Mouse (Mus musculus): ENCODE results near the gene Slco2b1. TPM values are rescaled to one million over a fixed set of nuclear protein-coding genes. Genes with fewer than 3 reads are reported as not detected.
"Not testable (repeated sequence)": the region's sequence is repeated elsewhere in the genome, so short reads cannot be mapped to it uniquely, and the experiment has no call there.

The Slco2b1 gene
- polyA plus RNA-seq, 1 experiment from 2014 or later = 3.3 TPM

GRCm38 (mm10) chr7:99699709-99700151 lies 11.4 kb downstream of the Slco2b1 start:
- ATAC-seq (ENCODE audit: insufficient number of reproducible peaks, insufficient read depth, low FRiP score, low read depth) = no peak
- H3K9ac ChIP-seq (replicated peaks; ENCODE audit: low read depth, low read length) = no peak overlapping the region
- 53% methylated on average over 3 of the region's 3 CpGs for WGBS
- no peak overlapping the region for H3K4me3 ChIP-seq (ENCODE audit: low read depth, low read length)
- no peaks in the 10 kb centered on the region for H3K27me3 ChIP-seq (ENCODE audit: control insufficient read depth, insufficient read depth, low read length)
- no peaks in the 10 kb centered on the region for H3K36me3 ChIP-seq (ENCODE audit: control insufficient read depth, insufficient read depth, low read length)
- no peak overlapping the region for H3K4me2 ChIP-seq (replicated peaks; ENCODE audit: low read depth, low read length)
- peaks cover 3% of the 10 kb centered on the region; the same call in 1 of the 2 replicates for H3K4me1 ChIP-seq (ENCODE audit: control insufficient read depth, insufficient read depth, low read length)
- H3K9me3 ChIP-seq (ENCODE audit: control insufficient read depth, low read depth, low read length) = no peaks in the 10 kb centered on the region
- H3K27ac ChIP-seq (ENCODE audit: low read length) = no peak overlapping the region

- Histone ChIP-seq H3K9ac (replicated peaks; ENCODE audit: low read depth, low read length) (no peak overlapping the region), H3K36me3 (ENCODE audit: control insufficient read depth, insufficient read depth, low read length) (no peaks in the 10 kb centered on the region), H3K27me3 (ENCODE audit: control insufficient read depth, insufficient read depth, low read length) (no peaks in the 10 kb centered on the region), H3K4me2 (replicated peaks; ENCODE audit: low read depth, low read length) (no peak overlapping the region), H3K4me3 (ENCODE audit: low read depth, low read length) (no peak overlapping the region), H3K4me1 (ENCODE audit: control insufficient read depth, insufficient read depth, low read length) (peaks cover 3% of the 10 kb centered on the region; the same call in 1 of the 2 replicates), H3K9me3 (ENCODE audit: control insufficient read depth, low read depth, low read length) (no peaks in the 10 kb centered on the region), H3K27ac (ENCODE audit: low read length) (no peak overlapping the region)
- 41% methylated on average over 3 of the region's 3 CpGs for WGBS
- no peak for ATAC-seq (ENCODE audit: insufficient number of reproducible peaks, insufficient read depth, low FRiP score, low read depth)
Observed at GRCm38 (mm10) chr7:99699106-99699505, 12.0 kb downstream of the Slco2b1 start.

- no peak for ATAC-seq (ENCODE audit: insufficient number of reproducible peaks, insufficient read depth, low FRiP score, low read depth)
- H3K27me3 ChIP-seq (ENCODE audit: control insufficient read depth, insufficient read depth, low read length) = no peaks in the 10 kb centered on the region
- no peak overlapping the region for H3K4me3 ChIP-seq (ENCODE audit: low read depth, low read length)
- H3K9me3 ChIP-seq (ENCODE audit: control insufficient read depth, low read depth, low read length) = no peaks in the 10 kb centered on the region
- peaks cover 3% of the 10 kb centered on the region; the same call in 1 of the 2 replicates for H3K4me1 ChIP-seq (ENCODE audit: control insufficient read depth, insufficient read depth, low read length)
- 92% methylated on average over 3 of the region's 3 CpGs for WGBS
- H3K27ac ChIP-seq (ENCODE audit: low read length) = no peak overlapping the region
- no peak overlapping the region for H3K4me2 ChIP-seq (replicated peaks; ENCODE audit: low read depth, low read length)
- no peaks in the 10 kb centered on the region for H3K36me3 ChIP-seq (ENCODE audit: control insufficient read depth, insufficient read depth, low read length)
- H3K9ac ChIP-seq (replicated peaks; ENCODE audit: low read depth, low read length) = no peak overlapping the region
Observed at GRCm38 (mm10) chr7:99698576-99698975, 12.6 kb downstream of the Slco2b1 start.

- Histone ChIP-seq H3K36me3 (ENCODE audit: control insufficient read depth, insufficient read depth, low read length) (no peaks in the 10 kb centered on the region), H3K4me1 (ENCODE audit: control insufficient read depth, insufficient read depth, low read length) (peaks cover 3% of the 10 kb centered on the region; the same call in 1 of the 2 replicates), H3K4me2 (replicated peaks; ENCODE audit: low read depth, low read length) (no peak overlapping the region), H3K9ac (replicated peaks; ENCODE audit: low read depth, low read length) (no peak overlapping the region), H3K27ac (ENCODE audit: low read length) (no peak overlapping the region), H3K27me3 (ENCODE audit: control insufficient read depth, insufficient read depth, low read length) (no peaks in the 10 kb centered on the region), H3K4me3 (ENCODE audit: low read depth, low read length) (no peak overlapping the region), H3K9me3 (ENCODE audit: control insufficient read depth, low read depth, low read length) (no peaks in the 10 kb centered on the region)
- 84% methylated on average over 8 of the region's 8 CpGs for WGBS
- no peak for ATAC-seq (ENCODE audit: insufficient number of reproducible peaks, insufficient read depth, low FRiP score, low read depth)
Observed at GRCm38 (mm10) chr7:99695471-99696057, 15.6 kb downstream of the Slco2b1 start.

GRCm38 (mm10) chr7:99694424-99694823 lies 16.7 kb downstream of the Slco2b1 start:
- not testable (repeated sequence) for H3K4me1 ChIP-seq (ENCODE audit: control insufficient read depth, insufficient read depth, low read length); H3K9me3 ChIP-seq (ENCODE audit: control insufficient read depth, low read depth, low read length); H3K27ac ChIP-seq (ENCODE audit: low read length); H3K9ac ChIP-seq (replicated peaks; ENCODE audit: low read depth, low read length); H3K4me3 ChIP-seq (ENCODE audit: low read depth, low read length); ATAC-seq (ENCODE audit: insufficient number of reproducible peaks, insufficient read depth, low FRiP score, low read depth); H3K27me3 ChIP-seq (ENCODE audit: control insufficient read depth, insufficient read depth, low read length); H3K36me3 ChIP-seq (ENCODE audit: control insufficient read depth, insufficient read depth, low read length); H3K4me2 ChIP-seq (replicated peaks; ENCODE audit: low read depth, low read length)
- 64% methylated on average over 5 of the region's 5 CpGs for WGBS

GRCm38 (mm10) chr7:99693976-99694375 lies 17.2 kb downstream of the Slco2b1 start:
- H3K27me3 ChIP-seq (ENCODE audit: control insufficient read depth, insufficient read depth, low read length) = no peaks in the 10 kb centered on the region
- H3K9ac ChIP-seq (replicated peaks; ENCODE audit: low read depth, low read length) = no peak overlapping the region
- no peak overlapping the region for H3K27ac ChIP-seq (ENCODE audit: low read length)
- no peak overlapping the region for H3K4me2 ChIP-seq (replicated peaks; ENCODE audit: low read depth, low read length)
- H3K36me3 ChIP-seq (ENCODE audit: control insufficient read depth, insufficient read depth, low read length) = no peaks in the 10 kb centered on the region
- no peaks in the 10 kb centered on the region for H3K4me1 ChIP-seq (ENCODE audit: control insufficient read depth, insufficient read depth, low read length)
- no peak for ATAC-seq (ENCODE audit: insufficient number of reproducible peaks, insufficient read depth, low FRiP score, low read depth)
- no peak overlapping the region for H3K4me3 ChIP-seq (ENCODE audit: low read depth, low read length)
- WGBS = 85% methylated on average over 3 of the region's 3 CpGs
- no peaks in the 10 kb centered on the region for H3K9me3 ChIP-seq (ENCODE audit: control insufficient read depth, low read depth, low read length)

GRCm38 (mm10) chr7:99693387-99693786 lies 17.8 kb downstream of the Slco2b1 start:
- H3K4me1 ChIP-seq (ENCODE audit: control insufficient read depth, insufficient read depth, low read length) = no peaks in the 10 kb centered on the region
- H3K4me3 ChIP-seq (ENCODE audit: low read depth, low read length) = no peak overlapping the region
- no peak overlapping the region for H3K4me2 ChIP-seq (replicated peaks; ENCODE audit: low read depth, low read length)
- H3K9ac ChIP-seq (replicated peaks; ENCODE audit: low read depth, low read length) = no peak overlapping the region
- 93% methylated on average over 3 of the region's 3 CpGs for WGBS
- no peaks in the 10 kb centered on the region for H3K9me3 ChIP-seq (ENCODE audit: control insufficient read depth, low read depth, low read length)
- H3K27me3 ChIP-seq (ENCODE audit: control insufficient read depth, insufficient read depth, low read length) = no peaks in the 10 kb centered on the region
- no peak for ATAC-seq (ENCODE audit: insufficient number of reproducible peaks, insufficient read depth, low FRiP score, low read depth)
- H3K27ac ChIP-seq (ENCODE audit: low read length) = no peak overlapping the region
- no peaks in the 10 kb centered on the region for H3K36me3 ChIP-seq (ENCODE audit: control insufficient read depth, insufficient read depth, low read length)

GRCm38 (mm10) chr7:99692396-99692795 lies 18.7 kb downstream of the Slco2b1 start:
- Histone ChIP-seq H3K9me3 (ENCODE audit: control insufficient read depth, low read depth, low read length) (no peaks in the 10 kb centered on the region), H3K27ac (ENCODE audit: low read length) (no peak overlapping the region), H3K9ac (replicated peaks; ENCODE audit: low read depth, low read length) (no peak overlapping the region), H3K4me3 (ENCODE audit: low read depth, low read length) (no peak overlapping the region), H3K4me2 (replicated peaks; ENCODE audit: low read depth, low read length) (no peak overlapping the region), H3K36me3 (ENCODE audit: control insufficient read depth, insufficient read depth, low read length) (no peaks in the 10 kb centered on the region), H3K4me1 (ENCODE audit: control insufficient read depth, insufficient read depth, low read length) (no peaks in the 10 kb centered on the region), H3K27me3 (ENCODE audit: control insufficient read depth, insufficient read depth, low read length) (no peaks in the 10 kb centered on the region)
- 54% methylated on average over 3 of the region's 3 CpGs for WGBS
- no peak for ATAC-seq (ENCODE audit: insufficient number of reproducible peaks, insufficient read depth, low FRiP score, low read depth)

- no peaks in the 10 kb centered on the region for H3K9me3 ChIP-seq (ENCODE audit: control insufficient read depth, low read depth, low read length)
- no peaks in the 10 kb centered on the region for H3K36me3 ChIP-seq (ENCODE audit: control insufficient read depth, insufficient read depth, low read length)
- H3K4me1 ChIP-seq (ENCODE audit: control insufficient read depth, insufficient read depth, low read length) = no peaks in the 10 kb centered on the region
- no peak overlapping the region for H3K27ac ChIP-seq (ENCODE audit: low read length)
- no peak overlapping the region for H3K9ac ChIP-seq (replicated peaks; ENCODE audit: low read depth, low read length)
- H3K4me2 ChIP-seq (replicated peaks; ENCODE audit: low read depth, low read length) = no peak overlapping the region
- WGBS = 72% methylated on average over 7 of the region's 7 CpGs
- no peak overlapping the region for H3K4me3 ChIP-seq (ENCODE audit: low read depth, low read length)
- H3K27me3 ChIP-seq (ENCODE audit: control insufficient read depth, insufficient read depth, low read length) = no peaks in the 10 kb centered on the region
- no peak for ATAC-seq (ENCODE audit: insufficient number of reproducible peaks, insufficient read depth, low FRiP score, low read depth)
Observed at GRCm38 (mm10) chr7:99690819-99691218, 20.3 kb downstream of the Slco2b1 start.
